Mouse (Mus musculus) forebrain, postnatal 0 days (tissue): ENCODE data around the gene Taldo1. TPM values are rescaled to one million over a fixed set of nuclear protein-coding genes. Genes with fewer than 3 reads are reported as not detected.

Source experiments
- ATAC-seq: fragments of 200-750 bp; cut with Nextera tagmentation; 2 replicates; pipeline ENCODE4 v1.8.0; 2017; ENCODE audit warnings: mild to moderate bottlenecking, moderate library complexity
- DNase-seq: peaks from one replicate; pipeline ENCODE4 v3.0.0-alpha.2; 2015
- H3K27ac ChIP-seq: fragments of 300-500 bp; sonication (generic); 2 replicates; pipeline ENCODE4 v1.5.1; 2014; ENCODE audit warnings: low read depth, mild to moderate bottlenecking, antibody characterized with exemption, low read length, moderate library complexity, mixed read lengths
- H3K27me3 ChIP-seq: fragments of 300-500 bp; sonication (generic); 2 replicates; pipeline ENCODE4 v1.6.1; 2014; ENCODE audit warnings: mild to moderate bottlenecking, low read length, mixed read lengths; ENCODE audit not compliant: insufficient read depth
- H3K36me3 ChIP-seq: fragments of 300-500 bp; sonication (generic); 2 replicates; pipeline ENCODE4 v1.6.1; 2014; ENCODE audit warnings: mild to moderate bottlenecking, moderate library complexity; ENCODE audit not compliant: insufficient read depth
- H3K4me1 ChIP-seq: fragments of 300-500 bp; sonication (generic); 2 replicates; pipeline ENCODE4 v1.6.1; 2014; ENCODE audit warnings: antibody characterized with exemption; ENCODE audit not compliant: insufficient read depth
- H3K4me2 ChIP-seq: fragments of 300-500 bp; sonication (generic); 2 replicates; pipeline ENCODE4 v1.6.1; 2014; ENCODE audit warnings: low read depth, mild to moderate bottlenecking, moderate library complexity
- H3K4me3 ChIP-seq: fragments of 300-500 bp; sonication (generic); 2 replicates; pipeline ENCODE4 v1.5.1; 2014; ENCODE audit warnings: low read depth, low read length, mixed read lengths
- H3K9ac ChIP-seq: fragments of 300-500 bp; sonication (generic); 2 replicates; pipeline ENCODE4 v1.6.1; 2014; ENCODE audit warnings: mild to moderate bottlenecking
- H3K9me3 ChIP-seq: fragments of 300-500 bp; sonication (generic); 2 replicates; pipeline ENCODE4 v1.6.1; 2016; ENCODE audit warnings: low read length
- CTCF ChIP-seq: sonication (generic); IDR thresholded peaks from 2 replicates; pipeline ENCODE4 v1.5.1; 2016; ENCODE audit warnings: antibody characterized with exemption, control low read depth, low read depth
- WGBS: fragments of 180-500 bp; shearing (Covaris S2); extraction: QIAGEN DNeasy Blood & Tissue Kit; methylation state at CpG from one replicate; pipeline ENCODE4 v1.1.7; 2014; 5-methylcytosine and 5-hydroxymethylcytosine counted together
- polyA plus RNA-seq: library from polyadenylated mRNA; unstranded; fragments of >200 nt; fragmentation: Nextera tagmentation; extraction: Ambion mirVana; gene quantifications from 2 replicates; pipeline ENCODE4 v1.2.1, GENCODE M21; 2015
- total RNA-seq: library from RNA; depleted of rRNA; stranded (reverse); fragments of >200 nt; gene quantifications from 2 replicates; pipeline ENCODE4 v1.2.3, GENCODE M21; 2014

Gene Taldo1
- total and polyA plus RNA-seq, 2 experiments from 2014 or later, result 224 to 304 TPM

- H3K9ac ChIP-seq, result peak within 1 kb of the TSS; percentile 91
- H3K9me3 ChIP-seq, result no peaks in the 10 kb centered on the region
- H3K27ac ChIP-seq, result peak within 1 kb of the TSS; percentile 82
- peak; percentile 92 for ATAC-seq
- H3K27me3 ChIP-seq, result no peaks in the 10 kb centered on the region
- WGBS, result under 1% methylated on average over 50 of the region's 56 CpGs
- peak; percentile 41 for TF ChIP-seq CTCF
- peak; percentile 100 for DNase-seq
- H3K36me3 ChIP-seq, result peaks cover 9% of the 10 kb centered on the region
- peak within 1 kb of the TSS; percentile 71 for H3K4me3 ChIP-seq
- peak within 1 kb of the TSS; percentile 87 for H3K4me2 ChIP-seq
- peaks cover 12% of the 10 kb centered on the region; the same call in 1 of the 2 replicates for H3K4me1 ChIP-seq
These were observed 22.0 kb downstream of the Taldo1 start, which contains the start of gene Gatd1 for GRCm38 (mm10) chr7:141413809-141414584. TSS of gene Gatd1 (minus strand) at chr7:141414136.

- H3K27ac ChIP-seq, result no peak overlapping the region
- H3K36me3 ChIP-seq, result no peaks in the 10 kb centered on the region
- peaks cover 11% of the 10 kb centered on the region; the same call in 1 of the 2 replicates for H3K4me1 ChIP-seq
- WGBS, result 80% methylated on average over 6 of the region's 6 CpGs
- no peaks in the 10 kb centered on the region for H3K9me3 ChIP-seq
- TF ChIP-seq CTCF, result no peak
- H3K4me3 ChIP-seq, result no peak overlapping the region
- ATAC-seq (no peak), DNase-seq (no peak)
- H3K27me3 ChIP-seq, result no peaks in the 10 kb centered on the region
- no peak overlapping the region for H3K9ac ChIP-seq
- H3K4me2 ChIP-seq, result no peak overlapping the region
These were observed 24.3 kb downstream of the Taldo1 start for GRCm38 (mm10) chr7:141416144-141416841.

DNA sequence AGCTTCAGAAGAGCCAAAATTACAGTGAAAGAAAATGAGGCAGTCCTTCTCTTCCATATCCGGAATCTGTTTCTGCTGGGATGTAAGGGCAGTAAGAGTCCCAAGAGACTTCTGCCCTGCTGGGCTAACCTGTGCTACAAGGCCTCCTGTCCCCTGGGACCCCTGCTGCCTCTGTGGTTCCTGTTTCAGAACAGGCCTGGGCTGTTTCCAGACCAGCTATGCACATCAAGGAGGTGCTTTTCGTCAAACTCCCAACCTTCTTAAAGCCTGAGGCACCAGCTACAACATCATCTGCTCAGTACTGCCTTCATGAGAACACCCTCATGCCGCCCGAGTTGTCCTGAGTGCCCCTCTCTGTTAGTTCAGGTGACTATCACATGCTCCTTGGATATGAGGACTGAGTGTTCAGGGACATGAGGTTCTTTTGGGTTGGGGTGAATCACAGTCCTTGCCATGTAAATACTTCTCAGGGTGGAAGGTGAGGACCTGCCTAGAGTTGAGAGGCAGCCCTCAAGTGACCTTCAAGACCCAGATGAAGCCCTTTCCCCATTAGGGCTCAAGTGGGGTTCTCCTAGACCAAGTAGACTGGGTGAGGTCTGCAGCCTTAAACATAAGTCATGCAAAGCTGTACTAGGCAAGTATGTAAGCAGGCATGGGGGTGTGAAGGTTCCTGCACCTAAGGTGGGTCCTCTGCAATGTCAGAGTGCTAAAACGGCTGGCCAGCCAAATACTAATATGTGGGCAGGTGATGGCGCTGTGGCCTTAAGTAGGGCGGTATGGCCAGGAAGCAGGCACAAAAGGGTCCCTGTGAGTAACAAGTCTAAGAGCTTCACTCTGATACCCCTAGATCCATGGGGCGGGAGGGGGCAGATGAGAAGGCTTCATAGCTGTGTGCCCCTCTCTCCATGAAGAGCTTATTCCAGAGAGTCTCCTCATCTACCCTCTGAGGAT, 26.0 kb downstream of the Taldo1 start:
- DNase-seq (no peak), ATAC-seq (no peak)
- Histone ChIP-seq H3K4me1 (peaks cover 7% of the 10 kb centered on the region; the same call in 1 of the 2 replicates), H3K4me2 (no peak overlapping the region), H3K36me3 (no peaks in the 10 kb centered on the region), H3K9ac (no peak overlapping the region), H3K4me3 (no peak overlapping the region), H3K27ac (no peak overlapping the region), H3K9me3 (no peaks in the 10 kb centered on the region), H3K27me3 (no peaks in the 10 kb centered on the region)
- TF ChIP-seq CTCF, result no peak
- 73% methylated on average over 8 of the region's 8 CpGs for whole genome bisulfite sequencing

- no peak overlapping the region for H3K4me2 ChIP-seq
- no peak overlapping the region for H3K4me3 ChIP-seq
- peaks cover 3% of the 10 kb centered on the region; the same call in 1 of the 2 replicates for H3K4me1 ChIP-seq
- peak; percentile 55 for DNase-seq
- H3K9ac ChIP-seq, result no peak overlapping the region
- ATAC-seq, result no peak
- 62% methylated on average over 7 of the region's 7 CpGs for WGBS
- H3K27me3 ChIP-seq, result no peaks in the 10 kb centered on the region
- no peak for TF ChIP-seq CTCF
- H3K27ac ChIP-seq, result no peak overlapping the region
- no peaks in the 10 kb centered on the region for H3K9me3 ChIP-seq
- no peaks in the 10 kb centered on the region for H3K36me3 ChIP-seq
These were observed 27.0 kb downstream of the Taldo1 start for GRCm38 (mm10) chr7:141418970-141419369.

- H3K36me3 ChIP-seq, result no peaks in the 10 kb centered on the region
- H3K4me2 ChIP-seq, result no peak overlapping the region
- no peak overlapping the region for H3K27ac ChIP-seq
- 87% methylated on average over 9 of the region's 9 CpGs for WGBS
- DNase-seq, result no peak
- no peaks in the 10 kb centered on the region for H3K9me3 ChIP-seq
- no peaks in the 10 kb centered on the region for H3K27me3 ChIP-seq
- no peak for ATAC-seq
- no peak overlapping the region for H3K4me3 ChIP-seq
- H3K9ac ChIP-seq, result no peak overlapping the region
- H3K4me1 ChIP-seq, result no peaks in the 10 kb centered on the region
- TF ChIP-seq CTCF, result no peak
These were observed 28.2 kb downstream of the Taldo1 start for GRCm38 (mm10) chr7:141420030-141420702.

- no peaks in the 10 kb centered on the region for H3K27me3 ChIP-seq
- no peak for ATAC-seq
- H3K4me2 ChIP-seq, result no peak overlapping the region
- H3K36me3 ChIP-seq, result peaks cover 10% of the 10 kb centered on the region
- H3K9ac ChIP-seq, result no peak overlapping the region
- H3K4me3 ChIP-seq, result no peak overlapping the region
- 0 out of 2 replicates have a peak, but pooled peaks cover 4% of the 10 kb centered on the region for H3K4me1 ChIP-seq
- no peak for TF ChIP-seq CTCF
- no peaks in the 10 kb centered on the region for H3K9me3 ChIP-seq
- WGBS, result 72% methylated on average over 4 of the region's 4 CpGs
- no peak for DNase-seq
- no peak overlapping the region for H3K27ac ChIP-seq
These were observed 31.8 kb downstream of the Taldo1 start for GRCm38 (mm10) chr7:141423811-141424210.
